Mouse (Mus musculus) left cerebral cortex, postnatal 36 days (tissue): ENCODE measurements around the gene Wipf2. TPM values are rescaled to one million over a fixed set of nuclear protein-coding genes. Genes with fewer than 3 reads are reported as not detected.

Experiments used
- DNase-seq, 2 experiments: peaks; one replicate each; pipeline ENCODE4 v3.0.0; 2021 to 2022; ENCODE audit warnings: low spot score in 2 of 2, mixed read lengths in 1 of 2
- intact Hi-C: fragments of 180-260 bp; cut with DNase I; formaldehyde crosslinking; loops from one replicate; pipeline ENCODE4 v1.15.1; 2025
- total RNA-seq, 2 experiments: library from RNA; stranded (reverse); gene quantifications; 2 replicates each; pipeline ENCODE4 v1.2.3; 2021

The Wipf2 gene
- total RNA-seq, 2 experiments from 2014 or later = 67.4 to 74.6 TPM

DNA sequence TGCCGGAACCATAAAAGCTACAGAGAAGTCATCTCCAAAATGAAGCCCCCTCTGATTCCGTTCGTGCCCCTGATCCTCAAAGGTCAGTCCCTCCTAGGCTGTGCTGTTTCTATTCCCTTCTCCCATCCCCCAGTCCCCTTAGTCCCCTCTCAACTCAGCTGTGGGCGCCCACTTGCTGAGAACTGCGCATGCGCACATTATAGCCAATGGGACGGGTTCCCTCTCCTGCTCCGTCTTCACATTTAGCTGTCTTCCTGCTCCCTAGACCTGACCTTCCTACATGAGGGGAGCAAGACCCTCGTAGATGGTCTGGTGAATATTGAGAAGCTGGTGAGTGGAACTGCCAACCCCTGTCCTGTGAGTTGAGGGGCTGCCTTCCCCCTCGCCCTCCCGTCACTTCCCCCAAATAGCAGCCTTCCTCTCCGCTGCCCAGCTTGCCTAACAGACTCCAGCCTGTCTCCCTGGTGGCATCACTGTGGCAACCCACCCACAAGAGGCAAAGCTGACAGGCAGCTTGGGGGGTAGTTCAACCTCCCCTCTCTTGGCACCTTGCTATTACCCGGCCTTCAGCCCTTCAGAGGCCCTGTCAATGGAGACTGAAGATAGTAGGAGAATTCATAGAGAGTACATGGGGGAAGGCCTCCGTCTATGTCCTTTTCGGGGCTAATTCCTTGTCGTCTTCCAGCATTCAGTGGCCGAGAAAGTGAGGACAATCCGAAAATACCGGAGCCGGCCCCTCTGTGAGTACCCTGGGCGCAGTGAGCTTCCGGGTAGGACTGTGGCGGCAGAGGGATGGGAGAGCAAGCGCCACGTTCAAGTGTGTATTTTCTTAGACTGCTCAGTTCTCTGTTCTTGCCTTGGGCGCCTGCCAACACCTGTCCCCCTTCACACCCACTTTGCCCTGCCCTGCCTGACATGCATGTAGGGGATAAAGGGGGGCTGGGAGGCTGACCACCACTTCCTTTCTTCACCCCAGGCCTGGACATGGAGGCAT, 13.0 kb upstream of the Wipf2 start:
- intact Hi-C loops = no loop called here
- DNase-seq = no peak

DNA sequence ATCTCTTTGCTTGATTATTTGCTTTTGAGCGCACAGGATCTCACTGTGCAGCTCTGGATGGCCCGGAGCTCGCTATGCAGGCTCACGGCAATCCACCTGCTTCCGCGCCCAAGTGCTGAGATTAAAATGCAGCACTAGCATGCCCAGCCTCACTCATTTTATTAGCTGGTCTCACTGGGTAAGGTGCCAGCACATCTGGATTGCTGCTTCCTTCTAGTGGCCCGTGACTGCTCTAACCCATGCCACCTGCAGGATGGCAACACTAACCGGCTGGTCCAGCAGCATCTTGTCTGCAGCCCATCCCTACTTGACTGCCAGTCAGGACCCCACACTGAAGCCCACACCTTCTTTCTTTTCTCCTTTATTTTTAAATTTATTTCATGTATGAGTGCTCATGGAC, 9.3 kb upstream of the Wipf2 start:
- intact Hi-C loops = no loop called here
- no peak for DNase-seq

DNA sequence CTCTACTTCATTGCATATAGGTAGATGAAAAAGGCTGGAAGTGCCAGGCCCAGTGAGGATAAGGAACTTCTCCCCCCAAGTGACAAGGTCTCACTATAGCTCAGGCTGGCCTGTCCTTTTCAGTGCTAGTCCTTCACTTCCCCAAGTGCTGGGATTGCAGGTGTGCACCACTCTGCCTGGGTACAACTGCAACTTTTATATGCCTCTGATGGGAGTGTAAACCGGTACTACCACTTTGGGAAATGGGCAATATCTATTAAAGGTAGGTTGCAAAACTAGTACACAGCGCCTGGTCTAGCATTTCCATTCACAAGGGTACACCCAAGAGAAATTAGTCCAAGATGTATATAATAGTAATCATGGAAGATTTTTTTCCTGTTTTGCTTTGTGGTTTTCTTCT, 8.8 kb upstream of the Wipf2 start:
- DNase-seq = no peak
- intact Hi-C loops = no loop called here

DNA sequence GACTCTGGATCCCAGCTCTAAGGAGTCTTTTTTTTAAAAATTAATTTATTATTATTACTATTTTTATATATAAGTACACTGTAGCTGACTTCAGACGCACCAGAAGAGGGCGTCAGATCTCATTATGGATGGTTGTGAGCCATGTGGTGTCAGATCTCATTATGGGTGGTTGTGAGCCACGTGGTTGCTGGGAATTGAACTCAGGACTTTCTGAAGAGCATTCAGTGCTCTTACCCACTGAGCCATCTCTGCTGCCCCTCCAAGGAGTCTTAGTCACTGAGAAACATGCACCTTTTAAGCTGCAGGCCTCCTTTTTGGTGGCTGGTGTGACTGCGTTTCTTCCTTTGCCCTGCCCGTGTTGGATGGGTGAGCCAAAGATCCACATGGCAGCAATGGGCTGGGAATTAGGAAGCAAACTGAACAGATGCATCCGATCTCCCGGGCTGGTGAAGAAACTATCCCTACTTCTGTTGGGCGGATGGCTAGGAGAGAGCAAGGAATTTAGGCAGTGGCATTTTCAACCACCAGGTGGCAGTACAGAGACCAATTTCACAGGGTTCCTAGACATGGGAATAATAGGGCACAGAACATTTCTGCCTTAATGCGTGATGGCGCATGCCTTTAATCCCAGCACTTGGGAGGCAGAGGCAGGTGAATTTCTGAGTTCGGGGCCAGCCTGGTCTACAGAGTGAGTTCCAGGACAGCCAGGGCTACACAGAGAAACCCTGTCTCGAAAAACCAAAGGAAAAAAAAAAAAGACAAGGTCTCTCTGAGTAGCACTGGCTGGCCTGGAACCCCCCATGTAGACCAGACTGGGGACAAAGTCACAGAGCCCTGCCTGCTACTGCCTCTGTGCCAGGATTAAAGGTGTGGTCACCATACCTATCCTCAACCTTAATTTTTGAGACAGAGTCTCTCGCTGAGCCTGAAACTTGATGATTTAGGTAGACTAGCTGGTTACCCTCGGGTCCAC, 4.4 kb upstream of the Wipf2 start:
- peak; percentile 82 to 89 for DNase-seq
- intact Hi-C loops = no loop called here

DNA sequence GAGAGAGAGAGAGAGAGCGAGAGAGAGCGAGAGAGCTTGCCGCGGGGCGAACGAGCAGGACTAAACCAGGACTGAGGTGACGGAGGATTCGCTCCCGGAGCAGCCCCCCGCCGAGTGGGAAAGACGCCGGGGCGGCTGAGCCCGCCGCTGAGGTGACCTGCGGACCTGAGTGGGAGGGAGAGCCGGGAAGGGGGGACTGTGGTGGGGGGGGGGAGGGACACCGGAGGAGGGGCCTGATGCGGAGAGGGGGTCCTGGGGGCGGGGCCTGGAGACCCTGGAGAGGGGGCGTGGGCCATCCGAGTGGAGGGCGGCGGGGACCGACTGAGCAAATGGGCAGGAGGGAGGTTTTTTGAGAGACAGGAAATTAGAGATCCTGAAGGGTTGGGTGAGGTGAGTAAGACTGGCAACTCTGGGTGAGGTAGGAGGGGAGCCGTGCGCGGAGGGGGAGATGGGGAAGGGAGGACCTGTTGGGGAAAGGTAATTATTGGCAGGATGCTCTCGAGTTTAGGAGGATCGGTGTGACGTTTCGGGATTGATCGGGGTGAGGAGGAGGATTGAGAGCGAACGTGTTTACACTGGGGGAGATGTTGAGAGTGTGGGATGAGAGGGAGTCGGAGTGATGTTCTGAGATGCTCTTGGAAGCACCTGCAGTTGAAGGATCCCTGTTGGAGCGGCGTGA, 452 bp downstream of the Wipf2 start:
- intact Hi-C loops = loop anchor here (1.0 kb wide), 1 partner anchor 45 kb away; no protein-coding TSS in a partner anchor
- peak; percentile 50 to 62 for DNase-seq

DNA sequence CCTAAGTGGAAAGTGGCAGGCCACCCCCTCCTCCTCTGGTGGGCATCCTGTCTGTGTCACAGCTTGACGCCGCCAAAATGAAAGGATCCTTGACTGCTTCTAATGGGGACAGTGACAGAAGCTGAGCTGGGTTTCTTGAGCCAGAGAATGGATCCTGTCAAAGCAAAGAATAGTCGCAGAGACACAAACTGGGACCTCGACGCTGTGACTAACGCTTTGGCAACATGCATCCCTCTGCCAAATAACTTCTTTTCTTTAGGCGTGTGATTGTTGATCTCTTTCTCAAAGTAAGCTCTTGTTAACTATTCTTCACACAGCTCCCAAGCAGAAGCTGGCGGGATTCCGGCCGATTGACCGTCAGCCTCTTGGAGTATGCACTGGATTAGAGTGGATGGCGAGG, 3.9 kb downstream of the Wipf2 start:
- intact Hi-C loops = no loop called here
- DNase-seq = no peak

DNA sequence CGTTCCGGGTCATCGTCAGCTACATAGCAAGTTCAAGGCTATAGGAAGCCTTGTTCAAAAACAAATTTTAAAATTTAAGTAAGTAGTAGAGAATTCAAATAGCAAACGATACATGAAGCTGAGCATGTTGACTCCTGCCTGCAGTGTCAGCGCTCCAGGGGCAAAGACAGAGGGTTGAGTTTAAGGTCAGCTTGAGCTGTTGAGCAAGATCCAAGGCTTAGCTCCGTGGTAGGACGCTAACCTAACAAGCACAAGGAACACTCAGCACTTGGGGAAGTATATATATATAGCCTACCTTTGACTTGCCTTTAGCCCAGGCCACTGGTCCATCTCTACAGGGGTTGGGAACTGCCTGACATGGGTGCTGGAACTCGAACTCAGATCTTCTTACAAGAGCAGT, 6.5 kb downstream of the Wipf2 start:
- intact Hi-C loops = no loop called here
- no peak for DNase-seq

DNA sequence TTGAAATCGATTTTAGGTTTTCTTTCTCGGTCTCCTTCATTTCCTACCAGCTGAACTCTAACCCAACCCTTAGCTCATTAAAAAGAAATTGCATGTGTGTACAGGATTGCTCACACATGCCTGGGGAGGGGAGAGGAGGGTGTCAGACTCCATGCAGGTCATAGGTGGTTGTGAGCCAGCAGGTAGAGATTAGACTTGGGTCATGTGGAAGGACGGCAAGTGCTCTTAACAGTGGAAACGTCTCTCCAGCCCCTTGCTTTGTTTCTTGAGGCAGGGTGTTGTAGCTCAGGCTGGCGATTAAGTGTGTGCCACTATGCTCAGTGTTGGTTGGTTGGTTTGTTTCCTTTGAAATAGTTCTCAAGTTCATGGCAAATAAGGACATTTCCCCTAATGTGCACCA, 7.4 kb downstream of the Wipf2 start:
- DNase-seq = no peak
- intact Hi-C loops = no loop called here

DNA sequence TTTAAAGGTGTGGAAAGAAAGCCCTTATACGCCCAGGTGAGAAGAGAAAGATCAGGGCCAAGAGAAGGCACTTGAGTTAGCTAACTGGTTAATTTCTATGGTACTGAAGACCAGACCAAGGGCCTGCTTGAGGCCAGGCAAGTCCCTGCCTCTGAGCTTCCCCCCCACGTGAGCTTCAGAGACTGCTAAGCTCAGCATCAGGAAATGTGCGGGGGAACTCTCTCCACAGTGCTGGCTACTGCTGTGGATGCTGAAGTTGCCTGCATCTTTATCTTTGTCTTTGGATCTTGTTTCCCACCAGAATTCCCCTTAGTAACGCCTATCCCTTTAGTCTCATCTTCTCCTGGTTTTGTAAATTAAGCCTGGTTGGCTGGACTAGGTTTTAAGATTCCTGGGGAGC, 8.0 kb downstream of the Wipf2 start:
- DNase-seq = peak in 1 of 2 experiments; percentile 33
- intact Hi-C loops = no loop called here

DNA sequence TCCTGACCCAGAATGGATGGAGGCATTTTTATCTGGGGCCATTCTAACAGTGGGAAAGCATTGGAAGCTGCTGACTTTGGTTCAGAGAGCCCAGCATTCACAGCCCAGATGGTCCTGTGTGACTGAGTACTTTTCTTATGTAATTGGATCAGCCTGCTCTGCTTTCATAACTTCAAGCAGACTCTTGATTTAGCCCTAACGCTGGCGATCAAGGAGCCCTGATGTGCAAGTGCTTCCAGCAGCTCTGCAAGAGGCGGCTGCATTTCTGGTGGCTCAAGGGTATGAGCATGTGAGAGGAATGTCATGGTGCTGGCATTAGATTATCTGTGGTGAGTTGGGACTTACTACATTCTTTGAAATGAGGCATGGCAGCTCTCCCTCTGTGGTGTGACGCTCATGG, 8.6 kb downstream of the Wipf2 start:
- intact Hi-C loops = no loop called here
- peak; percentile 78 for DNase-seq

DNA sequence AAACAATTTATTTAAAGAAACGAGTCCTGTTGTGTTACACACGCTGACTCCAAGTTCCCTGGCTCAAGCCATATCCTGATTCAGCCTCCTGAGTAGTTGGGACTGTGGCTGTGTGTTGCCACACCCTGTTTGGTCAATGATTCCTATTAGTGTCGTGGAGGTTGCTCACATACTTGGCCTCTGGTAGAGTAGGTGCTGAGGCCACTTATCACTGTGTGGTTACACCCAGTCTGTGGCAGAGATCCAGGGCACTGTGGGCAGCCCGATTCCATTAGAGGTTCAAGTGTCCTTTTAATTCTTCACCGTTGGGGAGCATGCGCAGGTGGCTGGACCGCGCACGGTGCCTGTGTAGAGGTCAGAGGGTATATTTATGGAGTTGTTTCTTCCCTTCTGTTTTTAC, 10.5 kb downstream of the Wipf2 start:
- no peak for DNase-seq
- intact Hi-C loops = no loop called here

DNA sequence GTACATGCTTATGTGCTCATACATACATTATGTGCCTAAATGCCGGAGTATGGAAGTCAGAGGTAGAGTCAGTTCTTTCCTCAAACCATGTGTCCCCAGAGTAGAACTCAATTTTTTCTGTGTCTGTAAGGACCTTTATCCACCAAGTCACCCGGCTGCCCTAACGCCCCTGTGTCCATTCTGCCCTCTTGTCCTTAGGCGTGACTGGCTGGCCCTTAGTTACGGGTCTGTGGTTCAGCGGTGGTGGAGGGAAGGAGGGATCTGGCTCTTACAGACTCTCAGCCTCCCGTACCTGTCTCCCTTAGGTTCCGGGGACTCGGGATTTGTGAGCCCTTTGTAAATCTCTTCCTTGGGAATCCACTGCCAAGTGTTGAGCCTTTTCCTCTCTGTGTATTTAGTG, 13.6 kb downstream of the Wipf2 start:
- intact Hi-C loops = no loop called here

DNA sequence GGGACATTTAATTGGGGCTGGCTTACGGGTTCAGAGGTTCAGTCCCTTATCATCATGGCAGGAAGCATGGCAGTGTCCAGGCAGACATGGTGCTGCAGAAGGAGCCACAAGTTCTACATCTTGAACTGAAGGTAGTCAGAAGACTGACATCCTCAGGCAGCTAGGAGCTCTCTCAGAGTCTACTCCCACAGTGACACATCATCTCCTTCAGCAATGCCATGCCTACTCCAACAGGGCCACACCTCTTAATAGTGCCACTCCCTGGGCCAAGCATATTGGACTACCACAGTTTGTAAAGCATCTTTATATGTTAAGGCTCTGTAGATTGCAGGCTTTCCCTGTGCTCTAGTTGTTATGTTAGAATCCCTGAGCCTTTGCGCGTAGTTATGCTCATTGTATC, 24.3 kb downstream of the Wipf2 start:
- DNase-seq = no peak
- intact Hi-C loops = no loop called here

More for the DNA sequence above, 13.6 kb downstream of the Wipf2 start:
- no peak for DNase-seq

DNA sequence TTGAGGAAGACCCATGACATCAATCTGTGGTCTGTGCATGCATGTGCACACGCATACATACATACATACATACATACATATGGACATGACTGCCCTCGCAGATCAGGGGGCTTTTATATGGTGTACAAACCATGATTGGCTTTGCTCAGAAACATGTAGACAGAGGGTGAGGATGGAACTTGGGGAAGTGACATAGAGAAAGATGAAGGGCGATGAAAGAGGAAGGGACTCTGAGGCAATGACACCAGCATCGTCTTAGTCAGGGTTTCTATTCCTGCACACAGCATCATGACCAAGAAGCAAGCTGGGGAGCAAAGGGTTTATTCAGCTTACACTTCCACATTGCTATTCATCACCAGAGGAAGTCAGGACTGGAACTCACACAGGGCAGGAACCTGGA, 25.6 kb downstream of the Wipf2 start:
- DNase-seq = no peak
- intact Hi-C loops = no loop called here

DNA sequence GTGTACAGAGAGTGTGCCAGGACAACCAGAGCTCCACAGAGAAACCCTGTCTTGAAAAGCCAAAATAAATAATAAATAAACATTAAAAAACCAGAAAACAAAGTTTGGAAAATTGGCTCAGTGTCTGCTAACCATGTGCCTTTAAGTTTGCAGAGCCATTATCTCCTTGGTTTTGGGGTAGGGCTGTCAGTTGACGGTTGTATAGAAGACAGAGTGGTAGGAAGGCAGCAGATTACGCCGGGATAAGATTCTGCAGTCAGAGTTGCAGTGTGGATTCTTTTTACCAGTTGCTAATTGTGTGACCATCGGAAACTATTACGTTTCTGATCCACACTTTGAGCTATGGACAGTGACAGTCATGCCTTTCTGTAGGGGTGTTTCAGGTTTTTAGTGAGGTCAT, 26.5 kb downstream of the Wipf2 start:
- DNase-seq = no peak
- intact Hi-C loops = no loop called here

DNA sequence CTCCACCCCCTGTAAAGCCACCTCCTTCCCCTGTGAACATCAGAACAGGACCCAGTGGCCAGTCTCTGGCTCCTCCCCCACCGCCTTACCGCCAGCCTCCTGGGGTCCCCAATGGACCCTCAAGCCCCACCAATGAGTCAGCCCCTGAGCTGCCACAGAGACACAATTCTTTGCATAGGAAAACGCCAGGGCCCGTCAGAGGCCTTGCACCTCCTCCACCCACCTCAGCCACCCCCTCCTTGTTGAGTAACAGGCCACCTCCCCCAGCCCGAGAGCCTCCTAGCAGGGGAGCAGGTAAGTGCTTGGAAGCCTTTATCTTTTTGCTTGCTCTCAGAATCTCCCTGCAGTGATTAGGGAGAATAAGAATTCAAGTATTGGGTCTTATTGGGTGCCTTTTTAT, 29.0 kb downstream of the Wipf2 start:
- intact Hi-C loops = no loop called here
- no peak for DNase-seq

DNA sequence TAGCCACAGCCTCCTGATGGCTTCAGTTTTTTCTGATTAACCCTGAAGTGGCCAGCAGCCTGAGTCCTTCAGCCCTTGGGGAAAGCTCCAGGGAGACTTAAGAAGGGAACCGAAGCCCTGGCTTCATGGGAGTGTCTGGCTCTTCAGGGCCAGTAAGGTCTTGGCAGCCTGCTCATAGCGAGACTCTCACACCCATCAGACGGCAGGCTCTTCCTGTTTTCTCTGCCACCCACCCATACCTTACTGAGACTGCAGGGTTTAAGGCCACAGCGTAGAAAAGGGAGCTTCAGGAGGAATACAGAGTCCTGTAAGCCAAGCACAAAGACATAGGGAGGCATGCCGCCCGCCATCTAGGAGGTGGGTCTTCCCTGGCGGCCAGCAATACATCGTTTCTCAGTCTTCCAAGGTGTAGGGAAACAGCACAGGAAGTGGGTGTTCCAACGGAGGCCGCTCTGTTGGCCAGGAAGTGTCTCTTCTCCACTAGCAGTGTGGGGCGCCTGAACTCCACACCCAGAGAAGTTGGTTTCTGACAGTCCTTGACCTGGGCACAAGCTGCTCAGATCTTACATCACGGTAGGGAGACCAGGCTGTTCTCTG, 37.2 kb downstream of the Wipf2 start:
- intact Hi-C loops = loop anchor here (10.0 kb wide), 1 partner anchor 196 kb away; the partner anchor contains the start of gene Csf3
- no peak for DNase-seq

DNA sequence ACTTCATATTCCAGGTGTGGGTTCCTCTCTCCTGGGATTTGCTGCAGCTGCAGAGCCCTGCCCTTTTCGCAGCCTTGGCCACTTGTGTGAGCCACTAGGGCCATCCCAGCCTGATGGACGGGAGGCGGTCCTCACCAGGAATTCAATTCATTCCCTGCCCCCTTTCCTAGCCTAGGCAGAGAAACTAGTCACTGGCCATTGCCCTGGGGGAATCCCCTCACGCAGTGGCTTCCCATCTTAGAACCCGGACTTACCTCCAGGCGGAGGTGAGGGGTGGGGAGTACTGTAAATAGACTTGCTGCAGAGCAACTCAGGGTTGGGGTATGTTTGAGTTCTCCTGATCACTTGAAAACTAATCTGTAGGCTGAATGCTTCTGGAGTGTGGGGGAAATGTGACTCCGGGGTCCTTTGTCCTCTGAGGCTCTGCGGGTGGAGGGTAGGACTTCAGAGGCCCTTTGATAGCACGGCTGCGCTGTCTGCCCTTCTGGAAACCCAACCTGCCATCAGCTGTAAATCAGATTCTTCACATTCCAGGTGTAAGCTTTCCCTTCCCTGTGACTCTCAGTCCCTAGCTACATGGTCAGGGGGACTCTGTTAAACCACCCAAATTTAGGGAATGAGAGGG, 39.3 kb downstream of the Wipf2 start:
- no peak for DNase-seq
- intact Hi-C loops = loop anchor here (10.0 kb wide), 1 partner anchor 198 kb away; the partner anchor contains the start of gene Csf3

DNA sequence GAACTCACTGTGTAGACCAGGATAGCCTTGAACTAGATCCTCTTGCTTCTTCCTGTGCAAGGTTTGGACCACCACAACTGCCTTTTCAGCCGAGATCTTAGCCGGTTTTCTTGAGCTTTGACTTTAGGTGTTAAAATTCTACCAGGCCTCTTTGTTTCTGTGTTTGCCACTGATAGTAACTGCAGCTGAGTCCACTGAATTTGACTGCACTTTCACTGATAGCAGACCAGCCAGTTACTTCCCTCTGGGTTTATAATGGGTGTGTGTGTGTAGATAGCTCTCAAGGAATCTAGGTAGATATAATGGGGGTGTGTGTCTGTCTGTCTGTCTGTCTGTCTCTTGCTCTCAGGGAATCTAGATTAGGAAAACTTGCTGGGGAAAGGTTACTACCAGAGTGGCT, 41.1 kb downstream of the Wipf2 start:
- DNase-seq = no peak
- intact Hi-C loops = loop anchor here (10.0 kb wide), 1 partner anchor 200 kb away; the partner anchor contains the start of gene Csf3
